Mouse (Mus musculus): ENCODE data around the gene Macrod2.

The Macrod2 gene

DNA sequence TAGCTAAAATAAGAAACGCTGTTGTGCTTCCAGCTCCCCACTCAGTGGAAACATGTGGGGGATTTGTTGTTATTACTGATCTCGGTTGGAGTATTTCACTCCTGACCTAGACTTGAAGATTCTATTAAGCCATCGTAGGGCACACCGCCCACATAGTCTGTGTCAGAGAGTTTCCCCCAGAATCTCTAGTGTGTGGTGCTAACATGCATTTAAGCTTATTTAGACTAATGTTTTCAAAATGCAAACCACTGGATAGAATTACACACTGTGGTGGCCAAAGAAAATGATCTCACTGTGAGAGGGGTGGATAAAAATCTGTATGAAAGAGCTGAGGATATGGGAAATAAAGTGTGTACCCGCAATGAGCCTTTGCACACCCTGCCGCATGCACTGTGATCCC is 834.7 kb downstream of the Macrod2 start:
- no peak for DNase-seq

DNA sequence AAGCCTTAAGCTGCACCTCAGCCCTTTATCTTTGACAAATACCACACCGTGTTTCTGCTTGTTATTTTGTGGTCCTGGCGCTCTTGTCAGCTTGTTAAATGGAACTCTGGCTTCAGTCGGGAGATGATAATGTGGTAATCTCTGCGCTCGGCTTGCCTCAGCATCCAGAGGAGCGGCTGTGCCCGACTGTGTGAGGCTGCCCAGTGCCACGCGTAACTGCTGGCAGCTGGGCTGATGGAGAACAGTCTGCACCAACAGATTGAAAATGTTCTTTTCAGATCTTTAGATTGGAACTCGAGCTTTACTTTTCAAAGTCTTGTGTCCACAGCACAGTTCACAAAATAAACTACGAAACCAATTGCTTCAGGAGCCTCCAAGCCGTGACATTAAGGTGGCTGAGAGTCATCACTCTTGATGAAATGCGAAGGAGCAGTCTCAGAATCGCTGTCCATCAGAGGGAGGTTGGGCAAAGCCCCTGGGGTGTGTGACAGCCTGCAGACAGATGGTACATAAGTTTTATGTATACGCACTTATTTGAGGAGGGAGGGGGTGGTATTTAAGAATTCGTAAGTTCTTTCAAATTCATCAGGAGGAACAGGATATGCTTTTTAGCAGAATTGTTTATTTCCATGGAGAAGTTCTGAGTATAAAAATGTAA is 836.0 kb downstream of the Macrod2 start:
- no peak for DNase-seq

DNA sequence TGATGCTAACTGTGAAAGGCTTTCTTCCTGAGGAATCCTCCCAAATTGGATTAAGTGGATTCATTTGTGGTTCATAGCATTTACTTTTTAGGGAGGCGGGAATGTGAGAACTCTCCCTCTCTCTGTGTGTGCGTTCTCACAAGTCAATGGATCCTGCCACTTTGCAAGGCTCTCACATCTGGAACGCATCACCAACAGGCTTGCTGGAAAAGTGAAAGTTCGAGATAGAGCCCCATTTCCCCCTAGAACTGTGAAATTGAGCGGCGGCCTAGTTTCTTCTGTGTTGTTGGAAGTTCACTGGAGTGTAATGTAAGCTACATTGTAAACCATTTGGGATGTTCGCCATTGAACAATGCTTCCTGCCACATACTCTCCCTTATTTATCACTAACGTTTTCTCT is 839.2 kb downstream of the Macrod2 start:
- DNase-seq = no peak

DNA sequence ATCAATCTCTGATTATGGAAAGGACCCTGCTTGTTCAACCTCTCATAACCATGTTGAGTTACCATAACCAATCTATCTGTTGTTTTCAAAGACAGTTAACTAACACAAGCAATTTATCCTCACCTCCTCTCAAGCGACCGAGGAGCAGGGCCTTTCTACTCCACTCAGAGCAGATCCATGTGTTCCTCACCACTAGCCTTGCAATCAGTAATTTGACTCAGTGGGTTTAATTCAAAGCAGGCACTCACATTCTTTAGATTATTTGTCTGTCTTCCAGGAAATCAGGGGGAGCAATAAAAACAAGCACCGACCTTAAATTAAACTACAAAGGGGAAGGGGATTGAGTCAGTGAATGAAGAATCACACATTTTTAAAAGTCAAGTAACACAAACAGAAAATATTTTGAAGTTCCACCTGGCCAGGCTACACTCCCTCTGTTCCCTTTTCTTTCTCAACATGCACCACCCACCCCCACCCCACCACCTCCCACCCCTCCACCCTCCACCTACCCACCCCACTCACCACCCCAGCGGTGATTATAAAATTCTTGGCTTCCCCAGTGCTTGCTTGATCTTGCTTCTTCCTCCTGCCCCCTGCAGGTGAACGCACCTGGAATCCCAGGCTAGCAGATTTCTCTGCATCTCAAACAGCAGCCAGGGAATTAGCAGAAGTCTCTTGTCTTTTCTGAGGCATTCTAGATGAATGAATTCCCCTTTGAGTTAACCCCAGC is 839.8 kb downstream of the Macrod2 start:
- no peak for DNase-seq

DNA sequence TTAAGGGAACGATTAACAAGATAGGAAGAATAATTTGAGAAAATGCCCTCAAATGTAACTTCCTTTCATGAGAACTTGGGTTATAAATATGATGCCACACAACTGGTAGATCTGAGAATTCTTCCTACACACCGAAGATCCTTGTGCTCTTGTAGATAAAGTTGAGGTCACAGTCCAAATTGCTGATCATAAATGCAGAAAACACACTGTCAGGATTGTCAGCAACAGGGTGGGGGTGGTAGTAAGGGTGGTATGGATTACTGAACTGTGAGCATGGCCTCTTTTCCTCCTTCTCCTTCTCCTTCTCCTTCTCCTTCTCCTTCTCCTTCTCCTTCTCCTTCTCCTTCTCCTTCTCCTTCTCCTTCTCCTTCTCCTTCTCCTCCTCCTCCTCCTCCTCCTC is 852.6 kb downstream of the Macrod2 start:
- no peak for DNase-seq

DNA sequence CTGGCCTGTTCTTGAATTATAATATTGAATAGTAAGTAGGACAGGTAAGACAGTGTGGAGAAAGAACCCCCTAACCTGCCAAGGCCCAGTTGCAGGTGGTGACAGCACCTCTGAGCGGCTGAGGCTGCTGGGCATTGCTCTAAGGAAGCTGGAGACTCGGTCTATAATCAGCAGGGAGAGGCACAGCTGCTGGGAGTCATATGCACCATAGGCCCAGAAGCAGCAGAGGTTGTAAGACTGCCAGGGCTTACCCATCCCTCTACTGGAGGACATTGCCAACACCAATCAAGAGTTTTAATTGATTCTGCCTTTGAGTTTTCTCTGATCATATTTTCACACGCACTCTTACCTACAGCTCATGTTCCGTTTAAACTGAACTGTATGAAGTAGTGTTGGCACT is 869.5 kb downstream of the Macrod2 start:
- no peak for DNase-seq

DNA sequence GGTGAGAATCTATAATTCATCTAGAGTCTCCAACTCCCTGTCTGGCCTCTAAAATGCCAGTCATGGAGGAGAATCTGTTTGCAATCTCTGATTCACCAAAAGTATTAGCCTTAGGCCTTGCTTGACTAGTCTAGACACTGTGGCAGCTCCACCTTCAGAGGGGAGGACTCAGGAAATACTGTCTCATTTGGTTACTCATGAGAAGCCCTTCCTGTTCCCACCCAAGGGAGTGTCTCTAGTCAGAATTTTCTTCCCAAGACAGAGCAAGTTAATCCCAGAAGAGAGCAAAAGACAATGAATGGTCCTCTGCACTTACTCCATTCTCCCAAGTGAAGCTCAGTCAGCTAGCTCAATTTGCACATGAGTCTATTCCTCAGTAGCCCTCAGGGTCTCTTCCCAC is 871.5 kb downstream of the Macrod2 start:
- no peak for DNase-seq

DNA sequence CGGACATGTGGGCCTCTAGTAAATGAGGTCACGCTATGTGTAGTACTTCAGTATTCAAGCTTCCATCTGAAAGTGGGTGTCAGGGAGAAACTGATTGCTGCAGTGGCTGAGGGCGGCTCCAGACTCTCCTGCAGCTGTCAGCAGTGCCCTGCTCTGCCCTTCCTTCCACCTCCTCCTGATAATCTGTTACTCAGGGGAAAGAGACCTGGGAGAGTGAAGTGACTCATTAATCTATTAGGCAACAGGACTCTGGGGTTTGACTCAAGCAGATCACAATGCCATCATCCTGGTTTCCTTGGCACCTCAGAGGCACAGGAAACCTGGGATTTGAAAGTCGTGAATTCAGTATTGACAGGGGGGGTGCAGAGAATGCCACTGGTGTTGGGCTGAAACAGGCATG is 876.4 kb downstream of the Macrod2 start:
- no peak for DNase-seq

DNA sequence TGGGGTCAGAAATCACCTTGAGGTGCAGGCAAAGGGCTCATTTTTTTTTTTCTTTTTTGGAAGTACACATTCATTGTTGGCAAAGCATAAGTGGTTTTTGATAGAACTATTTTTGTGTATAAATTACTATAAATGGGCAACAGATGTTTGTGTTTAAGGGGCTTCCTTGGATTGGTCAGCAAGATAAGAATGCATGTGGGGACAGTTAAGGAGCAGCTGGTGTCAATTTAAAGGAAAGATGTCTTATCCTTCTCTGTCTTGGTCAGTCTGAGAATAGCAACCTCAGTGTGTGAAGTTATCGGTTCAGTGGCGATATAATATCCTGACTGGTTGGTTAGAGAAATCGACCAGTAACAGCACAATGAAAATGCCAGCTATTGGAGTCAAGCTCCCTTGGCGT is 877.9 kb downstream of the Macrod2 start:
- no peak for DNase-seq

DNA sequence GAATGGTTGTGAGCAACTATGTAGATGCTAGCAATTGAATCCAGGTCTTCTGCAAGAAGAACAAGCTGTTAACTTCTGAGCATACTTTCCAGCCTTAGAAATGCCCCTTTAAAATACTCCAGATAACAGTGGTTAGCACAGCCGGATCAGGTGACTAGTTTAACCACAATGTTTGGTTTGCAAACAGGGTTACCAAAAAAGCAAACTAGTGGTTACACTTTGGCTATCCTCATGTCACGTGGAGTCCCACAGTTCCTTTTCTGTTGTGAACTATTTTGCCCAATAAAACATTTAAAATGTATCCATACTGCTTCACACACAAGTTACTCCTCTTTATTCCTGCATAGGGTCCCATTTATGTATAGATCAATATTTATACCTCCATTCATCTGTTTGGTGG is 879.2 kb downstream of the Macrod2 start:
- DNase-seq = no peak

DNA sequence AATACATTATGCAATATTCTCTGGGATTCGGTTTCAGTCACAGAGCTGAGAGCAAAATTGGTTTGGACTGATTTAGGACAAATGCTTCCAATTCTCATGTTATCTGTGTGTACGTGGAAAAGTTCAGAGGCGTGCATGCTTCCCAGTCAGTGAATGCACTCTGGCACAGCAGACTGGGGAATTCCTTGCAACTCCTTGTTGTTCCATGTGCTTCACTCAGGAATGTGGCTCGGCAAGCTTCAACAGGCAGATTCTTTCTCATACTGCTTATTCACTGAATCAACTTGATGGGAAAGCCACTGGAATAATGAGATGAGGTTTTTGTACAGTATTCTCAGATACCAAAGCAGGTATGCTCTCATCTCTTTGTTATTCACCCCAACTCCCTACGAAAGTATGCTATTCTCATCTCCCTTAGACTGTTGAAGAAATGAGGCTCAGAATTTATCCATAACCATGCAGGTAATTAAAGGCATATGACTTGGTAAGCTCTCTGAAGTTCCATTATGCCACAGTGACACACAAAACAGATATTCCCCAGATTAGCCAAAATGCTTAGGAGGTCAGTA is 884.1 kb downstream of the Macrod2 start:
- DNase-seq = no peak

DNA sequence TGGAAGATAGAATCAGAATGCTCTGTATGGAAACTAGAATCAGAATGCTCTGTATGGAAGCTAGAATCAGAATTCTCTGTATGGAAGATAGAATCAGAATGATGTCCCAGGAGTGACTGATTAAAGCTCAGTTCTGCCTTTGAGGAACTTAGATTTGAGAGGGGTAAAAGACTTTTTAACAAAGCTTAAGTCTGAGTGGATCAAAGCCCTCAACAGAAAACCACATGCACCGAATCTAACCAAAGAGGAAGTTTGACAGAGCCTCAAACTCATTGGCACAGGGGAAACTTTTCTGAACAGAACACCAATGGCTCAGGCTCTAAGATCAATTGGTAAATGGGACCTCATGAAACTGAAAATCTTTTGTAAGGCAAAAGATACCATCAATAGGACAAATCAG is 885.7 kb downstream of the Macrod2 start:
- no peak for DNase-seq

DNA sequence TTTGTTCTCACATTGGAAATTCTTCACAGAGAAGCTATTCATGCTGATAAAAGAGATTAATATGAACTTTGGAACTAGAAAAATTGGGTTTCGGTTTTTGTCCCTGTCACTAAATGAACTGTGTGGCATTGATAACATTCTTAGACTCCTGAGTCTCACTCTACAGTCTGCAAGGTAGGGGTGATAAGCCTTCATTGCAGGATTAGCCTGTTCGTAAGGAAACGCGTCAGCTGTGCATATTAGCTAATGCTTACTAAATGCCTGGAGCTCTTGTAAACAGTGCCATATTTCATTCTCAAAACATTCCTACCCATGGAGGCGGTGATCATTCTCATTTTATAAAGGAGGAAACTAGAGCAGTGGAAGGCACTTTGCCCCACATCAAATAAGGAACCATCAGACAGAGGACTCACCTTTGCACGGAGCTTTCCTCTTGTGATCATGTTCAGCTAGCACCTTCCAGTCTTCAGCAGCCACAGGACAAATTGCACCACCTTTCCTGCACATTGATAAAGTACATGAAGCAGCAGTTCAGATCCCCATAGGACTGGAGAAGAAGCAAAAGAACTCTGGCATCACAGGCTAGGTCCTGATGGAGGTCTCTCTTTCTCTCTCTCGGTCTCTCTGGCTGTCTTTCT is 891.1 kb downstream of the Macrod2 start:
- DNase-seq = no peak

DNA sequence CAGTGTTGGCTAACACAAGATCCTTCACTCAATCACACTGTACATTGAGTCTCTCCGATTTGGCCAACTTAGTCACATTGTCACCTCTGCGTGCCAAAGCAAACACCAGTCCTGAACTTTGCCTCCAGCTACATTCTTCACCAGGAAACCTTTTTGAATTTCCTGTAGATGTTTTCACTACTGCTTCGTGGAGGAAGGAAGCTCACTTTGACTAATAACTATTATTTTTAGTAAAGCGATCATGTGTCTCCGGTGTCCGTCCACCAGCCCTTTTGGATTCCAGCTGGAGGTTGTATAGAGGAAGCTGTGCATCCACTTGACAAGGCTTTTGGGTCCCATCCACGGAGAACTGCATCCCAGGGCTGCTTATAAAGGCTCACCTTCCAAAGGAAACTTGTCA is 893.4 kb downstream of the Macrod2 start:
- DNase-seq = peak; percentile 58

DNA sequence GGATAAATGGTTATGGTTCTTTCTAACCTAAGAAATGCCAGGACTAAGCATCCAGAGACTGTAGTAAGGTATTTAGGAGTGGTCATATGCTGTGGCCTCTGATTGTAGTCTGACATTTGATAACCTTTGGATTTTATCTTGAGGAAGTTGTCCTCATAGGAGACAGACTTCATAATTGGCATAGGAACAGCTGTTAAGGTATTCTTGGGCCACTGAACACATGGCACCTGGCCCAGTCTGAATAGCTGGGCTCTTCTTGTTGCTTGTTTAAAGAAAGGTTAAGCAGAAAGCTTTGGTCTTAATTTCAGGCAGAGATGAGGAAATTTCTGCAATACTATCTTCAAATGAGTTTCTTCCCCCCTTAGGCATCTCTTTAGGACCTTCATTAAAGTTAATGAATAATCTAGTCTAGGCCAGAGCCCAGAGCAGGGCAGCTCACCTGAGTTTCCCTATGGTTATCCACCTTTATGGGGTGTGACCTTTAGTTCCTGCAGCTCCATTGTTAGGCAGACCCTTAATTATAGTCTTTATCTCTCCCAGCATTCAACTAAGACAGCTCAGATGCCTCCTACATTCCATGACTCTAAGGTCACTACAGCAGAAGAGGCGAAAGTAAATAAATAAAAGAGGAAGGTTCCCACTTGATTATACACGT is 894.1 kb downstream of the Macrod2 start:
- DNase-seq = peak; percentile 29

DNA sequence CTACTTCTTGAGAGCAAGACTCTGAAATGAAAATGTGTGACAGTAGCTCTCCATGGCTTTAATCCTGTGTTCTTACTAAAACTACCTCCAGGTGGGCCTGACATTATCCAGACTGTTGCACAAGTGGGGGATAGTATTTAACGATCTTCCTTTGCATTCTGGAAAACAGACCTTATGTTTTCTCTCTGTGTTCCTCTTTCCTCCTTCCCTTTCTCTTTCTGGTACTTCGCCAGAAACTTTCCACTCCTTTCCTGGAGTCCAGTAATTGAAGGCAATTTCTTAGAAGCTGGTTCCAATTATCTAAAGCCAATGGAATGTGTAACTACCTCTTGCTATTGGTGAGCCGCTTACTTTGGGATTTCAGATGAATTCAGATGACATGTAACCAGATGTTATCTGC is 897.7 kb downstream of the Macrod2 start:
- DNase-seq = no peak

DNA sequence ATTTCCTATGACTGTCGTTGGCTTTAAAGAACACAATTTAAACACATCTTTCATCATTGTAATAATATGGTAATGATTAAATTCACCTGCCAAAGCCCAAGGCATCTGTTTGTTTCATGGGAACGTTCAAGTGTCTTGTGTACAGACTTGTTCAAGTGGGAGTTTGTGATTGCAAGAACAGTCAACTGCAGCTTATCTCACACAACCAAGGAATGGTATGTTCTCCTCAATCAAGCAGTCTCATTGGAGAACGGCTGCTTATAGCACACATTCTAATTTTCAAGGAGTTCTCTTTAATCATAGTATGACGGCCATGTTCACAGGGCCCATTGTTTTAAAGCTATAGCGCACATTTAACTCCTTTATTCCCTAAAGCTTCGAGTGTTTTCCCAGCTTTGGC is 904.1 kb downstream of the Macrod2 start:
- DNase-seq = no peak

DNA sequence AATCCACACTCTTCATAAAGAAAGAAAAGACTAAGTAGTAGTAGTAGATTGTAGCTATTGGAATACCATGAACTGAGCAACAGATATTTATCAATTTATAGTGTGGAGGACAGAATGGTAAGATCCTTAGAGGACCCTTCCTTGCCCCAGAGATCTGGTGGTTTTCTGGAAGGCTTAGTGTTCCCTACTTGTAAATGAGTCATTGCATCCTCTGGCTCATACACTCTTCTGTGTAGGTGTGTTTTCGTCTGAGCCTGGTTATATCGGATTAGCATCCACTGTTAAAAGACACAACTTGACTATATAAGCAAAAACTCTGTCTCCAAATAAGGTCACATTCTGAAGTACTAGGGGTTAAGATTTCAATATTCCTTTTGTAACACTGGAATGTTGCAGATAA is 905.9 kb downstream of the Macrod2 start:
- DNase-seq = no peak

DNA sequence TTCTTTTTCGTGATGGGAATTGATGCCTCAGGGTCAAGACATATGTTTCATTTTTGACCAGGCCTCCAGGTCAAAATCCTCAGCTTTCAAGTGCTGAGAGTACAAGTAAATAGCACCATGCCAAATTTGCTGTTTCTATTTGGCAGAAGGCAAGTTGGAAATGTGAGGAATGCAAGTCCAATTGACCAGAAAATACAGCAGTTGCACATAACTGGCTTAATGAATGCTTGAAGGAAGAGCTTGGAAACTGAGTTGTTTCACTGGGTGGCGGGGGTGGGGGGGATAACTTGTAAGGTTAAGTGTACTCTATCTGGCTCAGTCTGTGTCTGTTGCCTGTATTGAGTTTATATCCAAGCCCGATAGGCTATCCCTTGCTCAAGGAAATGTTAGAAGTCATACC is 913.3 kb downstream of the Macrod2 start:
- no peak for DNase-seq

DNA sequence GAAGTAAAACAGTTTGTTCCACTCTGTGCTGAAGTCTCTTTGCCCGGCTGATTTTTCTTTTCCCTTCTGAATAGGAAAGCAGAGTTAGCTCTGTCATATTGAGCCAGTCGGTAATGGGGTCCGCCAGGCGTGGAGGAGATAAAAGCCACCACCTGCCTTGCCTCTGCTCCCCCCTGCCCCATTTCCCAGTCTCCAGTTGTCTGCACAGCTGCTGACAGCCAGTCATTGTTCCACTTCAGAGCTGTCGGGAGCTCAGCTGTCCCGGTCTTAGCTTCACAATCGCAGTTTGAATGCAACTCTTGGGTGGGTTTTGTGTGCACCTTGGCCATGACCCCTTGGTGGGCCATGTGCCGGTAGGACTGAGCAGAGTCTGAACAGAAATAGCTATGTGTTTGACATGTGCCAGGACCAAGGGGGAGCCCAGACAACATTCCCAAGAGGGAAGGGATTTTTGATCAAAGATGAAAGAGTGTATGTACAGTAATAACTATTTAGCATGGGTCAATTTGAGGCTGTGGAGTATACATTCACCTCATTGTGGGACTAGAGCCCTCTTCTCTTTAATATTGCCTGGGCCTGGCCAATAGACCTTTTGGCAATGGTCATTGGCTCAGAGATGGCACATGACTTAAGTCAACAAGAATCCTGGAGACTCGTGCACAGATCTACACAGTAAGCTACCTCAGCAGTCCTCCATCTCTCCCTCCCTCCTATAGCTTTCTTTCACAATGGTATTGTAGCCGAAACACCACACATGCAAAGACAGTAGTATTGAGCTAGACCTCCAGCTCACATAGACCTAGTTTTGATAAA is 917.2 kb downstream of the Macrod2 start:
- DNase-seq = no peak

DNA sequence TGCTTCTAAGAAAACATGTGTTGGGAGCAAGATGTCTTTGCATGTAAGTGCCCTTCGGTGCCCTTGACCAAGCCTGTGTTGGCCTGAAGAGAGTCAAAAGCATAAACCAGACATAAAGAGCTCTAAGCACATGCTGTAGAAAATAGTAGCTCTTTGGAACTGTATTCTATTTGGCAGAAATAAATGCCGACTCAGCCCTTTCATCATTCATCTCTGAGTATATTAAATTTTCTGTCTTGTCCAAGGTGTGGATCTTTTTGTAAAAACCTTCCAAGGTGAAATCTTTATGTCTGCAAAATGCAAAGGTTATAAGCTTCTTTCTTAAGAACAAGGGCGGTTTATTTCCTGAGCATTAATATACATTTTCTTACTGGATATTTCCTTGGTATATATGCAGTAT is 920.2 kb downstream of the Macrod2 start:
- DNase-seq = no peak

DNA sequence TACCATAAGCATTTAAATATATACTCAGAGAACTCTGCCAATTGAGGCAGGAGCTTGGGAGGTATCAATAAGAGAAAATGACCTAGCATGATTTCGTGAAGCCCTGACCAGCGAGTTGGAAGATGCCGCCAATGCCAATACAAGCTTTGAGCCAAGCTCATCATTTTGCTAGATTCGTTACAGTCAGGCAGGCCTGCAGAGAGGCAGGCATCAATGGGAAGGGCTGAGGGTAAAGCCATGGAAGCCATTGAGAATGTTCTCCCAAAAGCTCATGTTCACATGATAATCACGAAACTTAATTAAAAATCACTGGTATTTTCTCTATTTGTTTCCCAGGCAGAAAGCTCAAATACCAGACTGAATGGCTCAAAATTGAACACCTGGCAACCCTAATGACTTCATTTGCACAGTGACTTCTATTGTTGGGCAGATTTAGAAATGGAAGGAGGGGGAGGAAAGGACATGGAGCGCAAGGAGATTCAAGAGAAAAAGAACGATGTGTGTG is 928.9 kb downstream of the Macrod2 start:
- DNase-seq = no peak

DNA sequence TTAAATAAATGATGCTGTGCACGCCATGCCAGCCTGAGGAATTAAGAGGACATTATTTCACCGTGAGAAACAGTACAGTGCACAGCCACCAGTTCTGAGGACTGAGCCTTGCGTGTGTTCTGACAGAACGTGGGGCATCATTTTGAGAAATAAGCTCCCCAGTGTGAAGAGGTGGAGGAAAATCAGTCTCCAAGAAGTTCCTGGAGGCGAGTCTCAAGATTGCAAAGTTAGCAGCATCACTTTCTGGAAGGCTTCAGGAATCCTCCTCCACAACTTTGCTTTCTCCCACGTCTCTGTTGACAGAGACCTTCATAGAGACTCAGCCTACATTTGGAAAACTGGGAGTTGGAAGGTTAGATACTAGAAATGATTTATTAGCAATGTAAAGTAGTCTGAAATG is 932.2 kb downstream of the Macrod2 start:
- DNase-seq = no peak

Data from kidney, adult 18-20 months (tissue).